Mouse (Mus musculus): ENCODE results near the gene Elovl5.

The Elovl5 gene

DNA sequence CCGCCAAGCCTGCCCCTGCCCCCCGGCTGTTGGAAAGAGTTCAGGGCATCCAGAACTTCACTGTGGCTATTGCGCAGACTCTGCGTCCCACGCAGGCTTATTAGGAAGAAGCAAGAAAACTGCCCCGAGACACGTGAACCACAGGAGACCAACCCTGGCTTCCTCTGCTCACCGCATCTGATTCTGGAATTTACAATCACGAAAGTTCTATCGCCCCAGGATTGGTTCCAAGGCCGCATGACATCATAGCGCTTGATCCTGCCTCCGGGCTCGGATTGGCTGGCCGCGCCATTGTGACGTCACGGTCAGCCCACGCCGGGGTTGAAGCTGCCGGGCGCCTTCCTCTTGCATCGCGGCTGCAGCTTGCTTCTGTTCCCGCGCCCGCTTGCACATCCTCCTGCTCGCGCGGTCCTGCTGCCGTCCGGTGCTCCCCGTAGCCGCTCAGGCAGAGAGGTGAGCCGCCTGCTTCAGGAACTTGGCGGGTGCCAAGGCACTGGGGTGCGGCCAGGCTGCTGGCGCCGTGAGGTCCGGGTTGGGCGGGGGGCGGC, at the start of gene Elovl5:
Gene Elovl5, plus strand, starts transcription at position 291 of the 548 bp plus-strand sequence.
- DNase-seq (ENCODE audit: low spot score): peak; percentile 95

DNA sequence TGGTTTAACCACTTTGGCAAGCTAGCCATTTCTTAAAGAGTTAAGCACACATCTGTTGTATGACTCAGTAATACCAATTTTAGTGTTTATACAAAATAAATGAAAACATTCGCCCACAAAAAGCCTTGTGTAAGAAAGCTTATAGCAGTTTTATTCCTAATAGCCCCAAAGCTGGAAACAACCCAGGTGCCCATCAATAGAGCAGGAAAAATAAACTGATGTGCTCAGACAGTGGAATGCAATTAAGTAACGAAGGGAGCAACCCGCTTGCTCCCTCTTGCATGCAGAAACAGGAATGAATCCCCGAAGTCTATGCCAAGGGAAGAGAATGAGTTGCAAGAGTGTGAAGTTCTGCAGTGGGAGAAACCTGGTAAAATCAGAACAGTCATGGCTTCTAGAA, 25.7 kb upstream of the Elovl5 start:
- no peak for DNase-seq (ENCODE audit: low spot score)

DNA sequence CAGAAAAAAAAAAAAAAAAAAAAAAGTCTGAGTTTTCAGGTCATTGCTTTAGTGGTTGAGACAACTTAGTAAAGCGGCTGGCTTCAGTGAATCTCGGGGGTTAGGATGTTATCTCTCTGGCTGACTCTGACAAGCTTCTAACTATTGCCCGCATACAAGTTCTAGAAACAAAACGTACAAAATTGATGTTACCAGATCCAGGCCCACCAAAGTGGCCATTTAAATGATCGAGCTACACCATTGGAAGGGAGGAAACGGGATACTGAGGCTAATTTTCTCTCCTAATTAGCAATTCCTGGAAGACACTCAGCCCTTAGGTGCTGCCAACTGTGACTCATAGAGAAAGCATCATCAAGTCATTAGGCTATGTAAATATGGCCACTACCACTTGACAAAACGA, 18.6 kb upstream of the Elovl5 start:
- DNase-seq (ENCODE audit: low spot score): no peak

DNA sequence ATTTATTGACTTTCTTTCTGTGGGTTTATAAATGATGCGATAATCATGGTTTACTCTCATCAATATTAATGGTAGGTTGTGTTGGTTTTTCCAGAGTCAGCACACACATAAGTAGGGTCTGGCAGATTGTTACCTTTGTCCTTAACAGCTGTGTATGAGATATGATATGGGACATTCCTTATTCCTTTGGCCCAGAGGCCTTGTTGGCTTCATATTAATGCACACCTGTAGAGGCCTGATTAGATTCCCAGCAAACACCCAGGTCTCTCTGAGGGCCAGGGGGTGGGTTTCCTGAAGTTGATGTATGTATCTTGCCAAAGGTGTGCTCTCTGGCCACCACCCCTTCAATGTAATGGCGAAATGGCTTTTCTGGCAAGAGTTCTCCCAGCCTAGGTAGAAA, 13.0 kb upstream of the Elovl5 start:
- DNase-seq (ENCODE audit: low spot score): no peak

DNA sequence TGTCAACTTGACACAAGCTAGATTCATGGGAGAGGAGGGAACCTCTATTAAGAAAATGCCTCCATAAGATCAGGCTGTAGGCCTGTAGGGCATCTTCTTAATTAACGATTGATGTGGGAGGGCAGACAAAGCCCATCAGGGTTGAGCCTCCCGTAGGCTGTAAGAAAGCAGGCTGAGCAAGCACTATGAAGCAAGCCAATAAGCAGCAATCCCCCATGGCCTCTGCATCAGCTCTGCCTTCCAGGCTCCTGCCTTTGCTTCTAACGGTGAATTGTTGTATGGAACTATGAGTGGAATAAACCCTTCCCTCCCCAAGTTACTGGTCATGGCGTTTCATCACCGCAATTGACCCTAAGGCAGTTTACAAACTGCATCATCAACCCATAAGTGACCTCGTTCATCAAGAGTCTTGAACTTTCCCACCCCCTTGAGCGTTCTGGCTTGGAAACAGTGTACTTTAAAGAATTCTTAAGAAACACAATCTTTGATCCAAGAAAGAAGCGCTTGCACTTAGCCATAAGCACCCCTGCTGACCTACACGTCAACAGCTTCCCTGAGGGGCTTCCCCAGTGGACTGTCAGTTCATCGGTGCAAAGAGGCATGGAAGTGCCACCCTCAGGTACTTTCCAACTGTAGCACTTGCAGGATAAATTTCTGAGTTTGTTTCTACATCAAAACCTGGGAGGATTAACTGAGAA, 7.4 kb upstream of the Elovl5 start:
- DNase-seq (ENCODE audit: low spot score): no peak

DNA sequence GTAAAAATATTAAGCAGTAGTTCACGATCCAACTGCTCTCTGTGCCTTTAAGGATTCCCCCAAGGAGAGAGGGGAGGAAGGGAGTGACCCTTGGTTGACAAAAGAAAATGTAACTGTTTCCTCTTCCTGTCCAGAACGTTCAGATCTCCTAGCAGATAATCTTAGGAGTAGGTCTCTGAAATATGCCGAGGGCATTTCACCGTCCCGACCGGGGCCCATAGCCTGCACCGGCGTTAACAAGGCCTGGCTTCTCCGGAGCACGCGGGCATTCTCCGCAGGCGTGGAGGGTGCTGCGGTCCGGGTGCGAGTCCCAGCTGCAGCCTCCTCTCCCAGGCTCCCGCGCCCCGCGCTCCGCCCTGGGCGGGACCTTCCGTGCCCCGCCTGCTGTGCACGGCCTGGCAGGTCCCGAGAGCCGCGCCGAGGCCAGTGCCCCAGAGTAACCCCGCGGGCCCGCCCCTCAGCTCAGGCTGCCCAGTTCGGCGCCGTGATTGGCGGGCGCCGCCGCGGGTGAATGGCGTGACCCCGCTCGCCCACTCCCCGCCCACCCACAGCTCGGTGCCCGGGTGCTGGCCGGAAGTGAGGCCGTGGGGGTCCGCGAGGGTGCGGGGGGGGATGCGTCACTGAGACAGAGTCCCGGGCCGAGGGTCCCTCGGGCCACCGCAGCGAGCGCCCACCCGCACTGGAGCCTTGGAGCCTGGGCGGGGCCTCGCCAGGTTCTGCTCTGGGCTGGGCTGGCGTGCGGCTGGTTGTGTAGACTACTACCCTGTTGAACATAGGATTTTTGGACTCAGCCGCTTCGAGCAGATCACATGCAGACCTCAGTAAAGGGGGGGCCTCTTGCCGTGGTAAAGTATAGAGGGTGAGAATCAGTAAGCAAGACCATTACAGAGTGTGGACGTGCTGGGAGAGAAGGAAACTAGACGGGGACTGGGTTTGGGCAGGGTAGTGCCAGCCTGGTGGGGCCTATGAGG, 6.6 kb upstream of the Elovl5 start:
- peak; percentile 89 for DNase-seq (ENCODE audit: low spot score)

DNA sequence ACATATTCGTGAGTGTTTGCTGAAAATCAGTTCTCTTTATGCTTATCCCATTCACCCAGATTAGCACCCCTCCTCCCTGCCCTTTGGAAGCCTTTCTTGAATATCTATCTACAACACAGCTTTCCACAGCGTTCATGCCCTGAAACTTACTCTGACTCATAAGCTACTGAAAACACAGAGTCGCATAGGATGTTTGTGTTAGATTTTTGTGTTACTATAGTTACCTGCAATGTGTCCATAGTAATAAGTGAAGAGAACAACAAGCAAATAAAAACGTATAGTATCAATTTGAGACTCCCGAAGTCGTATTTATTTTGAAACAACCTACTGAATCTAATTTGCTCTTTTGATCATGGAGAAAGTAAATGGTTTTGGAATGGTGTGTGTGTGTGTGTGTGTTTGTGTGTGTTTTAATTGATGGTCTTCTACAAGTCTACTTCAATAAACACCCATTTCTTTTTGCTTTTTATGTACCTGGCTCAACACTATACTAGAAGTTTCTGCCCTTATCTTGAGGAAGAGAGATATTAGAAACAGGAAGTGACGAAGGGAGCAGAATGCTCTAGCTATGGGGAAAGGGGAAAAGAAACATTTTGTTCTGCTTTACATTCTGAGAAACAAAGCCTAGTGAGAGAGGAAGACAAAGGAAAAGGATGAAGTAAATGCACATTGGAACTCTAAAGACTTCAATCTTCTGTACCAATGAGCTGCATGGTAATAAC, 5.5 kb upstream of the Elovl5 start:
- DNase-seq (ENCODE audit: low spot score): no peak

DNA sequence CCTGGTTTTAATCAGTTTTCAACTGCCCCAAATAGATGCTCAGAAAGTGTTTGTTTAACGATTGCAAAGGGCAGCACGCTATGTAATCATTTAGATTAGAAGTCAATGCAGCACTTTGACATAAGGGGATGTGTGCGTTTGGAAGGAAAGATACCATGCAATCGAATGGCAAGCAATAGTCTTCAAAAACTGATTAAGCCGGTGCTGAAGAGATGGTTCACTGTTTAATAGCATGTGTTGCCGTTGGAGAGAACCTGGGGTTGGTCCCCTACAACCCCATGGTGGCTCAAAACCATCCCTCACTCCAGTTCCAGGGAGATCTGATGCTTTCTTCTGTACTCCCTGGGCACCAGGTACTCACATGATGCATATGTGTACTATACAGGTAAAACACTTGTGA, 4.9 kb upstream of the Elovl5 start:
- DNase-seq (ENCODE audit: low spot score): no peak

DNA sequence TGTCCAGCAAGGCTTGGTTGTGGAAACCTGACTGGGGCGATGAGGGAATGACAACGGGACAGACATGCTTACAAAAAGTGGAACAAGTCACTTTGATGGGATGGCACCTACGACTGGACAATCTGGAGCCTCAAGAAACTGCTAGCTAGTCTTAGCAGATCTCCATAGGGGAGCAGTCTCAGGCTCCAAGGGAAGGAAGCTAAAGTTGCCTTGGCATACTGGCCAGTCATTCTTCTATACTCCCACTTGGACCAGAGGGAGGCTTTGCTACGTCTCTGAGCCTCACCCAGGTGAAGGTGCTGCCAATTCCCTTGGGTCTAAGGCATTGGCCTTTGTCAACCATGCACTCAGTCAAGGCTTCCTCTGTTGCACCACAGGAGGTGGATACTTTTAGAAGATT, 2.5 kb upstream of the Elovl5 start:
- DNase-seq (ENCODE audit: low spot score): no peak

DNA sequence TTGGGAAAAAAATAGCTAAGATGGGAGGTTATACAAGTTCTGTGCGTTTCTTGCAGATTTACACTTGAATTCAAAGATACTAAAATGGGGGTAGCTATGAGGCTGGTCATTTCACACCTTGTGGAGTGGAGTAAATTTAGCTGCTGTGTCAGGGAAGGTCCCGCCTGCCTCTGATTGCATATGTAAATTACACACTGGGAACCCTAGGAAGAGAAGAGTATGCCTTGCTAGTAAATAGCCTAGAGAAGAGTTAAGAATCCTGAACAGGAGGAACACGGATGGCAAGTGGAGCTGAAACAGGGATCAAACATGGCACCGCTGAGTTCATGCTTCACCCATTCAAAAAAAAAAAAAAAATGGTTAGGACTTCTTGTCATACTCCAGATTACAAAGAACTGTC, 1.4 kb upstream of the Elovl5 start:
- no peak for DNase-seq (ENCODE audit: low spot score)

DNA sequence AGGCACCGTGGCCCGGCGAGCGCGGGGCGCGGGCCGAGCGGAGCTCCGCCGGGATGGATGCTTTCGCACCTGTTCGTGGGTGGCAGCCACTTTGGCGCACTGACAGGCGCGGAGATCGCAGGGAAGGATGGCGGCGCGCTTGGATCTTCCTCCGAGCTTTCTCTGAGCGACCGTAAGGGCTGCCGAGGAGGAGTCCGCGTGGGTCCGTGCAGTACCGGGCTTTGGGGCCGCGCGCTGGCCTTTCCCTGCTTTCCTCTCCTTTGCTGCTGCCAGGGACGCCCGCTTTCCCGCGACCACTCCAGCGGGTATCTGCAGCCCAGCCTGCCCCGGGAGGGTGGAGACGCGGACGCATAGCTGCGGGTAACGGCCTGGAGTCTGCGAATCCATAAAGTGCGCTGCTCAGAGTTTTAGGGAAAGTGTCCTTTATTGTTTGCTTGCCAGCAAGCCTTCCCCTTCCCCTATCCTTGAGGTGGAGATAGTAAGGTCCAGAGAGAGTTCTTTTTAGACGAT, 513 bp downstream of the Elovl5 start:
- no peak for DNase-seq (ENCODE audit: low spot score)

DNA sequence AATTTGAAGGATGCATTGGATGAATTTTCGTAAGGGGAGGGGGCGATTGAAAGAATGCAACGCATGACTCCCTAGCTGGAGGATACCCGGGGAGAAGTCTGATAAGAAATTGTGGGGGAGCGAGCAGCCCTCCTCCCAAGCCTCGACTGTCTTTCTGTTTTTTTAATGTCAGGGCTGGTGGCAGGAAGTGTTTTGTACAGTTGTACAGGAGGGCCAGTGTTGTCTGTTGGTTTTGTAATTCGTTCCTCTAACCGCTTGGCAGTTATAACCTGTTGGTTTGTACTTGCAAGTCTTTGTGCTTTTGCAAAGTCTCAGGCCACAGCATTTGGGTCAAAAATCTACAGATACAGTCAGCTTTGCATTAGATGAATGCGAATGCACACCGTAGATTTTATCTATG, 1.0 kb downstream of the Elovl5 start:
- DNase-seq (ENCODE audit: low spot score): no peak

DNA sequence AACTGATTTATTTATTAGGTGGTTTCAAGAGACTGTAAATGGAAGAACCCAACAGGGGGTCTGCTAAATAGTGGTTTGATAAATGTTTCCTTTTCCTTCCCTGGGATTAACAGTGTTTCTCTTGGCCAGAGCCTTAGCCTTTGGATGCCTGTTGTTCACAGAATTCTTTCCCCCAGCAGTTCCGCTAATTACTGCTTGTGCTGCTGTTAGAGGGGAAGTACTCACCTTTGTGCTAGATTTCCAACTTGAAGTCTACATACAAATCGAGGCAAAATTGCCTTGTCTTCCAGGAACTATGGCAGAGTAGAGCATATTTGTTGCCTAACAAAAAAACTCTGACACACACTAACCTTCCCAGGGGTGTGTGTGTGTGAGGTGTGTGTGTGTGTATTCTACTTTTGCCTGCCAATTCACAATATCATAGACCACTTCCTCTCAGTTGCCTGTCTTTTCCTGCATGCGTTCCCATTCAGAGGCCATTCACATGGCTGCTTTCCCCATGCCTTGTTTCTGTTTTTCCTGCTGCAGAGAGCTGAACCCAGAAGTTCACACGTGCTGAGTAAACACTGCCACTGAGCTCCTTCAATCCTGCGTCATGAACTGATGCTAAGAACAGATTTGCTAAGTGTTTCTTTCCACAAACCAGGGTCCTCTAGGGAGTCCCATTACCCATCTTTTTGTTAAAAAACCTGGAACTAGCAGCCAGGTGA, 2.0 kb downstream of the Elovl5 start:
- no peak for DNase-seq (ENCODE audit: low spot score)

DNA sequence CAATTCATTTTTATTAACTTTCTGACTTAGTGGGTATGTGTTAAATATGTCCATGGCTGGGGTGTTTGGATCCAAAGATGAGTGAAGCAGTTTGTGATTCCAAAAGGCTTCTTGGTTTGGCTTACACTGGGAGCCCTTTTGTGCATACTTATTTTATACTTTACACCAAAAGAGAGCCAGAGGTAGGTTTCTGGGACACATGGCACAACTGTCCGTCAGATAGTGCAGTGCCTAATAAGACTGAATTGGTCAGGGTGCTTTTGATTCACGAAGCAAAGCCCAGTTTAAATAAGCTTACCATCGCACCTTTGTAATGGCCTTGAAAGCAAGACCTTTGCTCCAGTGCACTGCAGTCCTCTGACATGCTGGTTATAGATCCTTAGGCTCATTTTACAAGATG, 3.3 kb downstream of the Elovl5 start:
- no peak for DNase-seq (ENCODE audit: low spot score)

DNA sequence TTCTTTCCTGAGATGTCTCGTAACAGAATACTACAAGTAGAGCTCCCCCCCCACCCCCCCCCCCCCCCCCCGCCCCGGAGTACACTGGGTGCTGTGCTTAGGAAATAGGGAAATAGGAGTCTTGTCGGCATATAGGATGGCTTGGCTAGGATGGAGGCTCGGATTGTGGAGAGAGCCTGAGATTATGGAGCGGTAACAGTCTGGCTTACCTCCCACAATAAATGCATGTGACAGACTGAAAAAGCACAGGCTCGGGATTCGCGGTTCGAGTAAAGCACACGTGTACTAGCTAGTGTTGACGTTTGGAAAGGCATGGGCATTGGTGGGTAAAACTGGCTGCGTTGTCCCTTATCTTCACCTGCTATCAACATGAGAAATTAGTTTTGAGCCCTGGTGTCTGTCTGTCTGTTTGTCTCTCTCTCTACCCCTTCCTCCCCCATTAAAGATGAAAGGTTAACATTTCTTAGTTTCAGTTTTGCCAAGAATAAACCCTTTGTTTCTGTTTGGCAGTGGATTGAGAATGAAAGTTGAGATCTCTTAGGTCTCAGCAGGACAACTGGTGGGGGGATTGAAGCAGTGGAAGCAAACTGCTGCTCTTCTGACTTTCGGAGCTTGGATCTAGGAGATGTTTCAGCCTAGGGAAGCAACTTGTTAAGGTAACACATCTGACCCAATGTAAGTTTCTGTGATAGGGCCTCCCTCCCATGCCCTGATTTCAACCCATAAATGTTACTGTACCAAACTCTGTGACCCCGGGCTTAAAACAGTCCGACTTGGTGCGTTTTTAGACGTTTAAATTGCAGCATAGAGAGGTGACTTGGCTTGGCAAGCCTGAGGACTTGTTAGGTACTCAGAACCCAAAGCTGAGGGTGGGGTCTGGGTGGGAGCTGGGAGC, 4.4 kb downstream of the Elovl5 start:
- no peak for DNase-seq (ENCODE audit: low spot score)

DNA sequence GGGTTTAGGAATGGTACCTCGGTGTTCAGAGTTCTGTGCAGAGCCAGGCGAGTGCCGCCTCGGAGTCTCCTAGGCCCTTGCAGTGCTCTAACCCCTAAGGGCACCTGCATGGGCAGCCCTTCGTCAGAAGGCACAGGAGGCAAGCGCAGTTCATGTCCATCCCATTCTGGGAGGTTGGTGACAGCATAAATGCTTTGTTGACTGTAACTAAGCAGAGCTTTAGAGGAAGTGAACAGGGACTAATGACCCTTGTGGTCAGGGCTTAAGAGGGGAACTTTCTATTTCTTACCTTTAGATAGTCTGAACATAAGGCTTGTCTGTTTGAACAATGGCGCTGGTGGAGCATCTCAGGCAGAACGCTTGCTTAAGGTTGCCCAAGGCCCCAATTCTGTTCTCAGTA, 6.6 kb downstream of the Elovl5 start:
- no peak for DNase-seq (ENCODE audit: low spot score)

DNA sequence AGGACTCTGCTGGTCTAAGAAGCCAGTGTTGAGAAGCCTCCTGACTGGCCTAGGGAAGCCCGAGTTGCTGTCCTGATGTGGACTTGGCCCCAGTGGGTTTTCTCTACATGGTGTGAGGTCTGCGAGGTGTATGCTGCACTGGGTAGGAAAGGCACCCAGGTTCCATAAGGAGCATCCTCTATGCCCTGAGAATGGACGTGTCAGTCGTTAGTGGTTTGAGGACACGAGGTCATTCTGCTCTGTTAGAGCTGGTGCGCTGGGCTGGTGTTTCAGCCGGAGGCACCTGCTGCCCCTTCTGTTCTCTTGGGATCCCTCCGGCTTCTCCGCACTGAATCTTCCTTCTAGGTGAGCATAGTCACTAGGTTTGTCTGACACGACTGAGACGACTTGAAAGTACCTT, 7.0 kb downstream of the Elovl5 start:
- DNase-seq (ENCODE audit: low spot score): no peak

DNA sequence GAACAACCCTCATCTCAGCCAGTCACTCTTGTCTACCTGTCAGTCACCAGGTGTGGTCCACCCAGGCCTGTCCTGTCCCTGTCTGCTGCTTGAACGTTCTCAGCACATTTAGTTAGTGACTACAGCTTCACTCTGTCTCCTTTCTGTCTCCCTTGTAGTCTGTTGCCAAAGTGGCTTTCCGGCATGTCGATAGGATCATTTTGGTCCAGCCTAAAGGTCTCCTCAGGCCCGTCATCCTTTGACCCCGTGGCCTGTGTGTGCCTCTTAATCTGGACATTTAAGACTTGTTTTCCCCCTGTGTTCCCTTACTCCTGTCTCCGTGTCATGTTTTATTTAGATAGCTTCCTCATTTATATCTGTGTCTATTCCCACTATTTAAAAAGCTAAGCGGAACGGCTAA, 9.0 kb downstream of the Elovl5 start:
- DNase-seq (ENCODE audit: low spot score): no peak

DNA sequence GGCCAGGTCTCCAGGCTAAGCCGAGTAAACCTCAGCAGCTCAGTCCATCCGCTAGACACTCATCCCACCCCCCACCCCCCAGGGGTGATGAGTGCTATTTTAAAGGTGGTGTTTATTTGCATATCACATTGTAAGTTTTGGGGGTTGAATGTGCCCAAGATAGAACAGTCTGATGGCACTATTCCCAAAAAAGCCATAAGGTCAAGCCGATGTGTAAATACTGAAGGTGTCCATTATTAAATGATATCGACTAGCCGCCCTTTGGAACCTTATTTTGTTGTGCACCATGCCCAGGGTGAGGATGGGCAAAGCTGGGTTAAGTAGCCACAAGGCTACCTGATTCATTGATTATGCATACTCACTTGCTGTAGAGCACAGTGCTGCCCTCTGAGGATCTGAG, 9.7 kb downstream of the Elovl5 start:
- no peak for DNase-seq (ENCODE audit: low spot score)

DNA sequence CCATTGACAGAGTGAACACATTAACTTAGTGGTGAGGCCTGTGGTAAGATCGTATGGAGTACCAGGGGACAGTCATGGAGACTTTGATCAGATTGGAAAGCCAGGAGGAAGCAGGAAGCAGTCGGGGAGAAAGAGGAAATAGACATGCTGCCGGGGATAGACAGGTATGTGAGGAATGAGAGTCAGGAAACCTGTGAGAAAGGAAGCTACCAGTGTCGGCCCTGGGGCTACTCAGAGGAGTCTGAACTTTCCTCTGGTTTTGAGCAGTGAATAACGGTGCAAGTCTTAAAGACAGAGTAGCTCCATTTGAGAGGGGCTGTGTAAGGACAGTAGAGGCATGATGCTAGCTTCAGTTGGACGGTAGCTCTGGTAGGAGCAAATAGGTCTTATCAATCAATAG, 10.3 kb downstream of the Elovl5 start:
- DNase-seq (ENCODE audit: low spot score): no peak

DNA sequence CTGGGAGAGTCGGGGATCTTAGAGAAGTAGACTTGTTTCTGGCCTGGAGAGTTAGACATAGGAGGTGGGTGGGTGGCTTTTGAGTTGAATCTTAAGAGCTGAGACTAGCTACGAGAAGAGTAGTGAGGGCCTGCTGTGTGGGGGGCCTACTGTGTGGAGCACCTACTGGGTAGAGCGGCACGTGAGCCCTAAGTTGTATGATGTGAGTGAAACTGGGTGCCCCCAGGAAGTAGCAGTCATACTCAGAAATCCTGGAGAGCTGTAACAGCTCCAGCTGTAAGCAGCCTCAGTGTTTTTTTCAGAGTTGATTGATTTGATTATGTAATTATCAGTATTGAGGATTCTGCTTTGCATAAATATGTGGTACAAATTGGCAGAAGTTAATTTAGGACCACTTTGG, 11.6 kb downstream of the Elovl5 start:
- no peak for DNase-seq (ENCODE audit: low spot score)

All from ovary, postnatal 14 days (tissue).